Mouse (Mus musculus) G1E (cell line): ENCODE data around the gene Lyst. TPM values are rescaled to one million over a fixed set of nuclear protein-coding genes. Genes with fewer than 3 reads are reported as not detected.

Source experiments
- ATAC-seq: 2 replicates; pipeline ENCODE4 v1.8.0; 2016; ENCODE audit warnings: mild to moderate bottlenecking; ENCODE audit not compliant: insufficient number of reproducible peaks, poor library complexity, low FRiP score, severe bottlenecking; ENCODE audit errors: extremely low read depth
- DNase-seq: peaks from one replicate; pipeline ENCODE4 v3.0.0; 2012; ENCODE audit warnings: low spot score
- H3K27me3 ChIP-seq: 2 replicates; pipeline ENCODE4 v1.6.1; 2012; ENCODE audit warnings: mild to moderate bottlenecking, low read length, inconsistent platforms; ENCODE audit not compliant: insufficient read depth
- H3K36me3 ChIP-seq: replicated peaks from 2 replicates; pipeline ENCODE3; 2012; ENCODE audit warnings: mild to moderate bottlenecking, inconsistent platforms
- H3K4me1 ChIP-seq: 2 replicates; pipeline ENCODE4 v1.6.1; 2012; ENCODE audit warnings: low read depth, low read length, inconsistent platforms, mixed read lengths; ENCODE audit not compliant: insufficient read depth
- H3K4me3 ChIP-seq: 2 replicates; pipeline ENCODE4 v1.5.1; 2012; ENCODE audit warnings: low read depth, mild to moderate bottlenecking, inconsistent platforms, low read length, moderate library complexity, mixed read lengths
- H3K9me3 ChIP-seq: replicated peaks from 2 replicates; pipeline ENCODE4 v1.6.1; 2012; ENCODE audit warnings: inconsistent platforms
- CTCF ChIP-seq: IDR thresholded peaks from 2 replicates; pipeline ENCODE4 v1.5.1; 2012; ENCODE audit warnings: low read depth, low read length, inconsistent platforms, mixed read lengths
- GATA1 ChIP-seq: IDR thresholded peaks from 2 replicates; pipeline ENCODE4 v1.6.1; 2012; ENCODE audit warnings: borderline replicate concordance, low read length, inconsistent platforms, mixed read lengths
- GATA2 ChIP-seq: IDR thresholded peaks from 2 replicates; pipeline ENCODE4 v1.6.1; 2012; ENCODE audit warnings: low read depth, low read length, inconsistent platforms, borderline replicate concordance
- POLR2AphosphoS5 ChIP-seq: IDR thresholded peaks from 2 replicates; pipeline ENCODE4 v1.6.1; 2012; ENCODE audit warnings: low read depth, low read length, inconsistent platforms; ENCODE audit not compliant: insufficient replicate concordance
- TAL1 ChIP-seq: conservative IDR thresholded peaks from 2 replicates; pipeline ENCODE4 v1.6.1; 2012; ENCODE audit warnings: low read depth, low read length, inconsistent platforms, mixed read lengths
- polyA plus RNA-seq: library from polyadenylated mRNA; stranded (reverse); fragments of >175 nt; gene quantifications from 2 replicates; pipeline ENCODE4 v1.2.3, GENCODE M21; 2012
- total RNA-seq, 2 experiments: library from RNA; stranded (forward) in 1 of 2; stranded (reverse) in 1 of 2; fragments of 200-1000 nt in 1 of 2; fragments of >200 nt in 1 of 2; fragmentation: Nextera tagmentation in 1 of 2; gene quantifications; 2 replicates each; pipeline ENCODE4 v1.2.3; 2014 to 2017

The Lyst gene
- total and polyA plus RNA-seq, 3 experiments: 0.57 to 22.0 (median 19.2) TPM

DNA sequence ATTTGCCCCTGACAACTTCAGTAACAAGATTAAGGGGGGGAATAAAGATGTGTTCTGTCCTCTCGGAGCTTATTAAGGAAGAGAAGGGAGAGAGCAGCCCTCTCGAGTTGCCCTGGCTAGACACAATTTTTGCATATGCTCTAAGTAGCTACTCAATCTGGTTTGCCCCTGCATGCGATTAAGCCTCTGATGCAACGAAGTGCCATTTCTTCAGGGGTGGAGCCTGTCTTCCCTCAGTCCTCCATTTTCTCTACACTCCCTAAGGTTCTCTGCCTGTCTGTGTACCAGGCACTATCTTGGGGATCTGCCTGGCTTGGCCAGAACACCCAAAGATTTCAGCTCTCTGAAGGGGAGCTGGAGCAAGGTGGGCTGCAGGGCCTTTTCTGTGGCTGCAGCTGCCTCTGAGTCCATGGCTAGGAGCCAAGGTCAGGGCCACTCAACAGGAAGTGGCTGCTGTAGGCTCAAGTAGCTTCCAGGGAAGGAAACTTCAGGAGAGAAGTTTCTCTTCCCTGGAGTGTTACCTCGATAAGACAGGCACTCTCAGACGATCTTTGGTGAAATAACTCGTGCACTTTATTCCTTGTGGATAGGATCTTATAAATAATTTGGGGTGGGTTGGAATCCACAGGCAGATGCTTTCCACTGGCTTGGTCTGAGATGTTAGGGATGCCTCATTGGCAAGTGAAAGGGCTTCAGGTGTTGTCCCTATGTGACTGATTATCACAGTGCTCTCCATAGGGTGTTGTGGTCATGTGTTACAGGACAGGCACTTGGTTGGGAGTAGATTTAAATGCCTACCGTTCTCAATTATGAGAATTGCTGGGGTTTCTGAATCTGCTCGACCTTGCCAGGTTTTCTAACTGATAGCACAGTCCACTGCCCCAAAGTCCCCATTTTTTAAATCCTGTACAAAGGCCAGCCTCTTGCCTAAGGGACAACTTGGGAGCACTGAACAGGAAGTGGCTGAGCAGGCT is 40.2 kb upstream of the Lyst start:
- no peak for ATAC-seq
- H3K36me3 ChIP-seq: no peaks in the 10 kb centered on the region
- no peaks in the 10 kb centered on the region for H3K9me3 ChIP-seq

GRCm38 (mm10) chr13:13552020-13552419 is 38.2 kb upstream of the Lyst start:
- H3K27me3 ChIP-seq: peaks cover 13% of the 10 kb centered on the region; the same call in 1 of the 2 replicates
- H3K36me3 ChIP-seq: no peaks in the 10 kb centered on the region
- DNase-seq (no peak), ATAC-seq (no peak)
- H3K4me3 ChIP-seq: no peak overlapping the region
- no peaks in the 10 kb centered on the region for H3K9me3 ChIP-seq
- TF ChIP-seq CTCF: no peak
- no peak for TF ChIP-seq TAL1
- no peak for TF ChIP-seq GATA1
- TF ChIP-seq GATA2: no peak
- TF ChIP-seq POLR2AphosphoS5: no peak
- no peaks in the 10 kb centered on the region for H3K4me1 ChIP-seq

More for the DNA sequence above, 40.2 kb upstream of the Lyst start:
- TF ChIP-seq CTCF (no peak), TAL1 (no peak), GATA1 (no peak), GATA2 (no peak), POLR2AphosphoS5 (no peak)
- DNase-seq: no peak
- H3K4me3 ChIP-seq: no peak overlapping the region
- no peaks in the 10 kb centered on the region for H3K4me1 ChIP-seq
- H3K27me3 ChIP-seq: peaks cover 13% of the 10 kb centered on the region; the same call in 1 of the 2 replicates

- Histone ChIP-seq H3K27me3 (peaks cover 5% of the 10 kb centered on the region; the same call in 1 of the 2 replicates), H3K9me3 (no peaks in the 10 kb centered on the region), H3K36me3 (no peaks in the 10 kb centered on the region), H3K4me3 (no peak overlapping the region), H3K4me1 (no peaks in the 10 kb centered on the region)
- DNase-seq (no peak), ATAC-seq (no peak)
- TF ChIP-seq POLR2AphosphoS5: no peak
Measured at GRCm38 (mm10) chr13:13553660-13554059, 36.5 kb upstream of the Lyst start.

GRCm38 (mm10) chr13:13555196-13555595 is 35.0 kb upstream of the Lyst start:
- no peaks in the 10 kb centered on the region for H3K4me1 ChIP-seq

DNA sequence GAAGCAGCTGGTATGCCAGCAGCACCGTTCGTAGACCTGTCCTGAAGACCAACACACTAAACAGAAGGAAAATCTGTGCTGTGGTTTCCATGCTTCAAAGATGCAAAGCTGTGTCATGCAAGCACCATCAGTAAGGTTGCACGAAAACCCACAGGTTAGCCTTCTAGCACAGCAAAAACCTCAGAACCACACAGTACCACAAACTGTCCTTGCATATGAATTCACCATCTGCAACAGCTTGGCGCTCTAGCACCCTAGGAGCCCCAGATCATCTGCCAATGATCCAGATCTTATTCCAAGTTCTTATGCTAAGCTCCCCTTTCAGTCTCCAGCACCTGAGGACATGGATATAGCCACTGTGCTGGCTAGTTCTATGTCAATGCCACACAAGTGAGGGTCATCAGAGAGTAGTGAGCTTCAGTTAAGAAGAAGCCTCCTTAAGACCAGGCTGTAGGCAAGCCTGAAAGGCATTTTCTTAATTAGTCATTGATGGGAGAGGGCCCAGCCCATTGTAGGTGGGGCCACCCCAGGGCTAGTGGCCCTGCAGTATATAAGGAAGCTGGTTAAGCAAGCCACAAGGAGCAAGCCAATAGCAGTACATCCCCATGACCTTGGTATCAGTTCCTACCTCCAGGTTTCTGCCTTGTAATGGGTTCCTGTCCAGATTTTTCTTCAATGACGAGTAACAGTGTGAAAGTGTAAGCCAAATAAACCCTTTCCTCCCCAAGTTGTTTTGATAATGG is 33.0 kb upstream of the Lyst start:
- ATAC-seq: no peak

More at GRCm38 (mm10) chr13:13555196-13555595, 35.0 kb upstream of the Lyst start:
- Histone ChIP-seq H3K4me3 (no peak overlapping the region), H3K27me3 (peaks cover 2% of the 10 kb centered on the region; the same call in 1 of the 2 replicates), H3K36me3 (no peaks in the 10 kb centered on the region), H3K9me3 (no peaks in the 10 kb centered on the region)
- no peak for TF ChIP-seq TAL1
- no peak for TF ChIP-seq GATA2
- no peak for TF ChIP-seq GATA1
- TF ChIP-seq POLR2AphosphoS5: no peak
- TF ChIP-seq CTCF: no peak
- DNase-seq (no peak), ATAC-seq (no peak)

DNA sequence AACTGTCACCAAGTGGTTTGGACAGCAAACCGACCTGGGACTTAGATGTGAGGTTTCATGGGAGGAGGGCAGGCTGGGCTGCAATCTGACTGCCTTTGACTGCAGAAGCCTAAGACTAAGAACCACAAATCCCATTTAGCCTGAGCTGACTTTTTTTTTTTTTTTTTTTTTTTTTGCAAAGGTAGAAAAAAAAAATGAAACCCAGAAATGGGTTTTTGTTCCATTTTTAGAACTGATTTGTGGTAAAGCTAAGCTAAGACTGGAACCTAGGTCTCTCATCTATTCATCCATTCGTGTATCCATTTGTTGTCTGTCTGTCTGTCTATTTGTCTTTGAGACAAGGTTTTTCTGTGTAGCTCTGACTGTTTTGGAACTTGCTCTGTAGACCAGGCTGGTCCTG is 31.9 kb upstream of the Lyst start:
- TF ChIP-seq GATA2 (no peak), CTCF (no peak), GATA1 (no peak), POLR2AphosphoS5 (no peak), TAL1 (no peak)
- ATAC-seq: no peak
- no peaks in the 10 kb centered on the region for H3K9me3 ChIP-seq
- H3K4me3 ChIP-seq: no peak overlapping the region
- H3K4me1 ChIP-seq: no peaks in the 10 kb centered on the region
- DNase-seq: no peak
- H3K36me3 ChIP-seq: no peaks in the 10 kb centered on the region
- no peaks in the 10 kb centered on the region; the same call in 1 of the 2 replicates for H3K27me3 ChIP-seq

More for the DNA sequence above, 33.0 kb upstream of the Lyst start:
- H3K4me1 ChIP-seq: no peaks in the 10 kb centered on the region
- no peaks in the 10 kb centered on the region for H3K36me3 ChIP-seq
- H3K9me3 ChIP-seq: no peaks in the 10 kb centered on the region
- H3K27me3 ChIP-seq: no peaks in the 10 kb centered on the region; the same call in 1 of the 2 replicates
- DNase-seq: no peak
- H3K4me3 ChIP-seq: no peak overlapping the region
- TF ChIP-seq GATA1: no peak
- no peak for TF ChIP-seq CTCF
- no peak for TF ChIP-seq TAL1
- TF ChIP-seq POLR2AphosphoS5: no peak
- no peak for TF ChIP-seq GATA2
